Mouse (Mus musculus) heart, adult 2 months (tissue): ENCODE measurements around the gene 2210011C24Rik. TPM values are rescaled to one million over a fixed set of nuclear protein-coding genes. Genes with fewer than 3 reads are reported as not detected.
A peak's percentile ranks its signal among the peaks of the same experiment; 100 is the strongest.

ENCODE experiments used
- DNase-seq, 2 experiments: peaks; one replicate each; pipeline ENCODE4 v3.0.0; 2021
- H3K27ac ChIP-seq: fragments of 200-600 bp; 2 replicates; pipeline ENCODE4 v1.8.1; 2022
- H3K27me3 ChIP-seq: fragments of 200-500 bp; 2 replicates; pipeline ENCODE4 v1.6.1; 2012; ENCODE audit warnings: mild to moderate bottlenecking, low read length, inconsistent platforms, mixed read lengths; ENCODE audit not compliant: control insufficient read depth, insufficient read depth
- H3K36me3 ChIP-seq: fragments of 200-500 bp; 2 replicates; pipeline ENCODE4 v1.6.1; 2012; ENCODE audit warnings: low read length, inconsistent platforms; ENCODE audit not compliant: control insufficient read depth, insufficient read depth
- H3K4me1 ChIP-seq: fragments of 200-500 bp; 2 replicates; pipeline ENCODE4 v1.6.1; 2011; ENCODE audit warnings: low read length; ENCODE audit not compliant: control insufficient read depth, insufficient read depth
- H3K4me3 ChIP-seq: fragments of 200-600 bp; 2 replicates; pipeline ENCODE4 v1.8.1; 2022
- H3K79me2 ChIP-seq: fragments of 200-500 bp; replicated peaks from 2 replicates; pipeline ENCODE4 v1.6.1; 2012; ENCODE audit warnings: mild to moderate bottlenecking, inconsistent platforms, low read length, moderate library complexity, mixed read lengths; ENCODE audit not compliant: control insufficient read depth, insufficient read depth
- H3K9ac ChIP-seq: fragments of 200-500 bp; 2 replicates; pipeline ENCODE4 v1.6.1; 2012; ENCODE audit warnings: low read depth, mild to moderate bottlenecking, control low read depth, inconsistent platforms, low read length, mixed read lengths
- CTCF ChIP-seq: fragments of 200-600 bp; IDR thresholded peaks from 2 replicates; pipeline ENCODE4 v1.8.1; 2022; ENCODE audit warnings: antibody characterized with exemption, mild to moderate bottlenecking, moderate library complexity
- EP300 ChIP-seq: fragments of 200-500 bp; IDR thresholded peaks from 2 replicates; pipeline ENCODE4 v1.6.1; 2011; ENCODE audit warnings: low read depth, low read length, control low read depth; ENCODE audit not compliant: insufficient read depth
- POLR2A ChIP-seq: fragments of 200-500 bp; IDR thresholded peaks from 2 replicates; pipeline ENCODE4 v1.6.1; 2011; ENCODE audit warnings: mild to moderate bottlenecking, low read depth, low read length, control low read depth; ENCODE audit not compliant: insufficient read depth
- WGBS: fragments of 180-500 bp; shearing (Covaris S2); methylation state at CpG from one replicate; pipeline ENCODE4 v1.1.7; 2018; 5-methylcytosine and 5-hydroxymethylcytosine counted together
- intact Hi-C: fragments of 180-260 bp; cut with DNase I; formaldehyde crosslinking; loops from one replicate; pipeline ENCODE4 v1.15.1; 2025
- polyA plus RNA-seq: library from polyadenylated mRNA; depleted of rRNA; stranded (reverse); fragments of >200 nt; gene quantifications from 2 replicates; pipeline ENCODE4 v1.2.3, GENCODE M21; 2012
- total RNA-seq, 2 experiments: library from RNA; stranded (reverse); gene quantifications; 2 replicates each; pipeline ENCODE4 v1.2.3; 2021

The 2210011C24Rik gene
- total and polyA plus RNA-seq, 3 experiments, result 1.2 to 3.7 (median 2.2) TPM

DNA sequence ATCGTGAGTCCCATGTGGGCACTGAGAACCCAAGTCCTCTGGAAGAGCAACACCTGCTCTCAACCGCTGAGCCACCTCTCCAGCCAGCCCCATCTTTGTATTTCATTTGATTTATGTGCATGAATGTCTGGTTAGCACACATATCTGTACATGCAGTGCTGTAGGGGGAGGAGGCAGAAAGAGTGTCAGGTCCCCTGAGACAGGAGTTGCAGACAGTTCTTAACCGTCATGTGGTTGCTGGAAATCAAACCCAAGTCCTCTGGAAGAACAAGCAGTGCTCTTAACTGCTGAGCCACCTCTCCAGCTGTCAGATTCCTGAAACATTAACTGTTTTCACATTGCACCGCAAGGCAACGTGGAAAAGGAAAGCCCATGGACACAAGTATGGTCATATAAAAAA, 36.2 kb upstream of the 2210011C24Rik start:
- Histone ChIP-seq H3K4me3 (no peak overlapping the region), H3K79me2 (no peaks in the 10 kb centered on the region), H3K9ac (no peak overlapping the region), H3K4me1 (no peaks in the 10 kb centered on the region), H3K27ac (no peak overlapping the region), H3K36me3 (no peaks in the 10 kb centered on the region), H3K27me3 (no peaks in the 10 kb centered on the region; the same call in 1 of the 2 replicates)
- 72% methylated on average over 5 of the region's 5 CpGs for WGBS
- TF ChIP-seq CTCF, result no peak
- TF ChIP-seq EP300, result no peak
- no peak for TF ChIP-seq POLR2A
- no peak for DNase-seq
- intact Hi-C loops, result no loop called here

DNA sequence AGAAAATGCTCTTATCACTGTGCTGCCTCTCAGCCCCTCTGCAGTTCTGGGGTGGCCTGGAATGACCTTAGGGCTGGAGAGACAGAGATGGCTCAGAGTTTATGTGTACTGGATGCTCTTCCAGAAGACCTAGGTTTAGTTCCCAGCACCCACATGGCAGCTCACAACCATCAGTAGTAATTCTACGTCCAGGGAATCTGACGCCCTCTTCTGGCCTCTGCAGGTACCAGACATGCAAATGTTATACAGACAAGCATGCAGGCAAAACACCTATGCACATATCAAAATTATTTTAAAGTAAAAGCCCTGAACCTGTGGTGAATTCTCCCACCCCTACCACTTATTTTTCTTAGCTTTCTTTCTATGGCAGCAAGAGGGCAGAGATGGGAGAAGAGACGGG, 34.5 kb upstream of the 2210011C24Rik start:
- Histone ChIP-seq H3K36me3 (no peaks in the 10 kb centered on the region), H3K4me3 (no peak overlapping the region), H3K79me2 (no peaks in the 10 kb centered on the region), H3K9ac (no peak overlapping the region), H3K27me3 (no peaks in the 10 kb centered on the region; the same call in 1 of the 2 replicates), H3K4me1 (no peaks in the 10 kb centered on the region), H3K27ac (no peak overlapping the region)
- TF ChIP-seq CTCF, result no peak
- TF ChIP-seq EP300, result no peak
- no peak for TF ChIP-seq POLR2A
- WGBS, result 85% methylated on average over 3 of the region's 3 CpGs
- intact Hi-C loops, result no loop called here
- no peak for DNase-seq

DNA sequence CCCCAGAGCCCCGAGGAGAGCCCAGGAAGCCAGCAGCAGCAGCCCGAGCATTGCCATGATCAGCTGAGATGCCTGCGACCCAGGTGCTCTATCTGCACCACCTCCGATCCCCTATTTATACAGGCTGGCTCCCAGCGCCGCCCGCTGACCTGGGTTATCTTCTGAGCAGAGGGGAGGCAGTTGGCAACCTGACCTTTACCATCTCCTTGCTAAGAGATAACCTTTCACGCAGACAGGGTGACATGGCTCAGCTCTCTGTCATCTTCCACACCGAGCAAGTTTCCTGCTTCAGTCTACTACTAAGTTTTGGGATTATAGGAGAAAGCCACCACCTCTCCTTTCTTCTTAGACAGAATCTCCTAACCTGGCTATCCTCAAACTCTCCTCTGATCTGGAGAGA, 32.9 kb upstream of the 2210011C24Rik start, which contains the start of gene Rln3:
Gene Rln3, minus strand, starts transcription at position 101 of the 400 bp plus-strand sequence.
- no peaks in the 10 kb centered on the region for H3K4me1 ChIP-seq
- no peak within 1 kb of the TSS for H3K27ac ChIP-seq
- no peaks in the 10 kb centered on the region; the same call in 1 of the 2 replicates for H3K27me3 ChIP-seq
- H3K9ac ChIP-seq, result no peak within 1 kb of the TSS; the same call in 1 of the 2 replicates
- no peaks in the 10 kb centered on the region for H3K36me3 ChIP-seq
- TF ChIP-seq CTCF (no peak), POLR2A (no peak), EP300 (no peak)
- H3K4me3 ChIP-seq, result no peak within 1 kb of the TSS
- intact Hi-C loops, result no loop called here
- whole genome bisulfite sequencing, result 29% methylated on average over 9 of the region's 9 CpGs
- DNase-seq, result no peak
- no peaks in the 10 kb centered on the region for H3K79me2 ChIP-seq

DNA sequence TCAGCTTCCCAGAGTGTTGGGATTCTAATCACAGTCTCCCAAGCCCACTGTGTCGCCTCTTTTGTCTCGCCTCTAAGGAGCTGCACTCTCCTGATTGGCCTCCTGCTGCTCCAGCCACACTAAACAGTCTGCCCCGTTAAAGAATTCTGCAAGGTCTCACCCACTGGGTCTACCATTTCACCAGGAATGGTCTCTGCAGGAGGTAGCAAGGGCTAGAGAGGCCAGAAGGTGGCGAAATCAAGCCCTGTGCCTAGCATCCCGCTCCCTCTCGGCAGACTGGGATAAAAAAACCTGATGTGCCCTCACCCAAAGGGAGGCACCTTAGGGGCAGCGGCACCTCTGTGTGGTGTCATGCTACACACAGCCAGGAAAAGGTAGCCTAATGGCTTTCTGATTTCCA, 32.1 kb upstream of the 2210011C24Rik start:
- WGBS, result 50% methylated on average over 7 of the region's 7 CpGs
- H3K9ac ChIP-seq, result no peak overlapping the region
- no peaks in the 10 kb centered on the region; the same call in 1 of the 2 replicates for H3K27me3 ChIP-seq
- H3K79me2 ChIP-seq, result no peaks in the 10 kb centered on the region
- H3K4me3 ChIP-seq, result no peak overlapping the region
- no peak for TF ChIP-seq POLR2A
- H3K36me3 ChIP-seq, result no peaks in the 10 kb centered on the region
- H3K4me1 ChIP-seq, result no peaks in the 10 kb centered on the region; the same call in 1 of the 2 replicates
- DNase-seq, result no peak
- intact Hi-C loops, result no loop called here
- H3K27ac ChIP-seq, result no peak overlapping the region

DNA sequence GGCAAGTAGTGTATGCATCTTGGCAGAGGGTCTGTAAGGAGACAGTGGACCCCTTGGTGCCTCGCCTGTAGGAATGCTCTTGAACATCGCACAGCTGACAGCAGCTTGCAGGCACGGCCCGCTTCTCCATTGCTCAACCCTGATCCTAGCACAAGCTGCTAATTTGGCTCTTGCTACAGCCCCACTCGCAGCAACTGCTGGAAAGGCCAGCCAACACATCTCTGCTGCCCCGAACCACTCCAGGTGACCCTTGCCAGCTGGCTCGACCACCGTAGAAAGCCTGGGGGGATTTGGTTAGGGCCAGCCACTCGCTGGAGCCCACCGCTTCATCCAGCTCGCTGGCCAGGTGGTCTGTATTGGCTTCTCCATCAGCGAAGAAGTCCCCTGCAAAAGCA, 31.0 kb upstream of the 2210011C24Rik start:
- no peaks in the 10 kb centered on the region for H3K79me2 ChIP-seq
- peak; percentile 53 to 60 for DNase-seq
- H3K27me3 ChIP-seq, result no peaks in the 10 kb centered on the region; the same call in 1 of the 2 replicates
- H3K4me3 ChIP-seq, result peak overlapping the region; percentile 61
- intact Hi-C loops, result loop anchor here (1.0 kb wide), 1 partner anchor 60 kb away; no protein-coding TSS in a partner anchor
- TF ChIP-seq EP300, result no peak
- TF ChIP-seq CTCF, result no peak
- no peaks in the 10 kb centered on the region for H3K36me3 ChIP-seq
- 52% methylated on average over 12 of the region's 12 CpGs for WGBS
- peak overlapping the region; percentile 58 for H3K9ac ChIP-seq
- peak overlapping the region; percentile 58; the same call in 1 of the 2 replicates for H3K27ac ChIP-seq
- H3K4me1 ChIP-seq, result no peaks in the 10 kb centered on the region; the same call in 1 of the 2 replicates

DNA sequence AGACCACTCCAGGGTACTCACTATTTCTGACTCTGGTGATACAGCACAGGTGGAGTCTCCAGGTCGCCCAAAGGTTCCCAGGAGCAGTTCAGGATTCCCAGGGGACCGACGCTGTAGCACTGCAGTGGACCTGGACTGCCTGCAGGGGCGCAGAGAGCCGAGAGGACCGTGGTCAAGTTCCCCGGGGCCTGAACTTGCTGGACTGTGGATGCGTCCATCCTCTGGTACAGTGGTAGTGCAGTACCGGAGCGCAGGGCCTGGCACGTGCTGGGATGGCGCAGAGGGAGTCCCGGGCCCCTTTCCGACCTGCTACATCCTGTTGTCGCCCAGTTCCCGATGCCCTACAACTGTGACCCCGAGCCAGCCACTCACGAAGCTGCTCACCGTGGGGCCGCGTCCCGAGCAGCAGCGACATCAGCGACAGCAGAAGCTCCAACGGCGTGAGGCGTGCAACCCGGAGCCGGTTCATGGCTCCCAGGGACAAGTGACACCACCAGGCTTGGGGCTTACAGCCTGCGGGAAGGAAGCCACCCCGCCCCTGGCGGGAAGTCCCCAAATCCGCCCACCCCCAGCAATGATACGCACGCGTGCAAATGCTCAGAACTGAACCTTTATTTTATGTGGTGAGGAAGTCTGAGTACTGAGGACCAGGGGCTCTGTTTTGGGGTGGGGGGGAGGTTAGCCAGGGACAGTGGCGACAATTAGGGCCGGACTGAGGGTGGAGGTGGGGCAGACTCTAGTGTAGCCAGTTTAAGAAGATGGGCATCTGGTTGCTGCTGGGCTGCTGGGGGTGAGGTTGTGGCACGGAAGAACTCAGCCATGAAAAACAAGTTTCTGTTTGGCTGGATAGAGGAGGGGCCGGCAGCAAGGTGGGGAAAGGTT, 30.3 kb upstream of the 2210011C24Rik start, which contains the start of gene Il27ra:
Gene Il27ra, minus strand, starts transcription at position 524 of the 882 bp plus-strand sequence.
- no peaks in the 10 kb centered on the region for H3K36me3 ChIP-seq
- peak within 1 kb of the TSS; percentile 61 for H3K4me3 ChIP-seq
- H3K27ac ChIP-seq, result peak within 1 kb of the TSS; percentile 58
- TF ChIP-seq CTCF (peak; percentile 88), EP300 (no peak), POLR2A (0 out of 2 replicates have a peak, but pooled peaks have one; percentile 22)
- WGBS, result 4% methylated on average over 40 of the region's 40 CpGs
- DNase-seq, result peak; percentile 81 to 84
- H3K27me3 ChIP-seq, result no peaks in the 10 kb centered on the region; the same call in 1 of the 2 replicates
- intact Hi-C loops, result no loop called here
- H3K4me1 ChIP-seq, result peaks cover 2% of the 10 kb centered on the region
- peak within 1 kb of the TSS; percentile 58 for H3K9ac ChIP-seq
- H3K79me2 ChIP-seq, result no peaks in the 10 kb centered on the region
